Mouse (Mus musculus): ENCODE results near the gene Pmpcb.

DNA sequence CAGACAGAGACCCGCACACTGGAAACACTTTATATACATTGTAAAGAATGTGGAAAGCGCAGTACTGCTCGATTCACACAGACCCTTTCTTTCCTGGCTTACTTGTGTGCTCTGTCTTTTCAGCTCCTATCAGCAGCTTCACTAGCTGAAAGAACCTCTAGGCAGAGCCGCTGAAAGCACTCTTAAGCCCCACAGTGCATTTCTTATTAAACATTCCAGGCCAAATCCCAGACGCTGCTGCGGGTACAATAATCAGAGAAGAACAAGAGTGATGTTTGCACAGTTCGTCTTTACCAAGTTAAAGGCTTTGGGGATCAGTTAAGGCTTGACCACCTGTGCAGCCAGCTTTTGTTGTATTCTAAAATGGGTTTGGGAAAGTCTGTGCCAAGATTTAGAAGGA, 12.1 kb upstream of the Pmpcb start:
- TF ChIP-seq CTCF (IDR thresholded peaks at IDR 0.05; ENCODE audit: control insufficient read depth, insufficient read depth, insufficient read length) (no peak), FOSL1 (IDR thresholded peaks at IDR 0.05; ENCODE audit: insufficient read depth, low read length, poor library complexity, severe bottlenecking) (no peak), USF1 (IDR thresholded peaks at IDR 0.05; ENCODE audit: low read depth) (no peak), MYOD1 (IDR thresholded peaks at IDR 0.05; ENCODE audit: control insufficient read depth, insufficient read length, low read depth) (no peak), MYOG (IDR thresholded peaks at IDR 0.05; ENCODE audit: control insufficient read depth, extremely low read depth, insufficient read length) (no peak), MAX (IDR thresholded peaks at IDR 0.05) (no peak), CEBPB (IDR thresholded peaks at IDR 0.05; ENCODE audit: low read depth) (no peak)

Measured in C2C12 (cell line).